Mouse (Mus musculus): ENCODE results near the gene Itgb3bp. TPM values are rescaled to one million over a fixed set of nuclear protein-coding genes. Genes with fewer than 3 reads are reported as not detected.

Itgb3bp gene
- total RNA-seq, 1 experiment: 6.5 TPM

DNA sequence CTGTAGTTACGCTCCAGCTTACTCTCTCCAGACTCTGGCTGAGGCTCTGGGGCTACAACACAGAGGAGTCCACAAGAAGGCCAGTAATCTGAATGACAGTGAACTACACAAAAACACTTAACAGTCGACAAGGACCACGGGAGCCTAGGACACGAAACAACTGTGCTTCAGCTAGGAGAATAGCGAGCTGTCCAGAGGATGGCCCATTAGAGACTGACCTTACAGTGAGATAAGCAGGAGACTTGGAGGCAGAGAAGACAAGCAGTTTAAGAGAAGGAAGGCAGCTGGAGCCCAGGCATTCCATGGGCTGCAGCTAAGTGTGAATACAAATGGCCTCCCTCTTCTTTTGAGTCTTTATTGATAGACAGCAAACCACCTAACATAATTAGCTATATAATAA is 159.1 kb downstream of the Itgb3bp start:
- no peak overlapping the region for H3K27ac ChIP-seq (ENCODE audit: insufficient read depth, low read depth, low read length, poor library complexity, severe bottlenecking)
- H3K9ac ChIP-seq (ENCODE audit: insufficient read depth, low read depth, low read length, poor library complexity, severe bottlenecking): no peak overlapping the region
- H3K9me3 ChIP-seq (ENCODE audit: control insufficient read depth, insufficient read depth, low read depth, low read length): no peaks in the 10 kb centered on the region
- in situ Hi-C loops (cut with MboI; ENCODE audit: low sequenced_read_pairs in 2 of 2, unreplicated experiment in 2 of 2): no loop called here
- H3K4me1 ChIP-seq (ENCODE audit: control insufficient read depth in 2 of 2, insufficient read depth in 2 of 2, low read length in 2 of 2, poor library complexity in 1 of 2): no peaks in the 10 kb centered on the region
- no peak overlapping the region for H3K4me3 ChIP-seq (ENCODE audit: insufficient read depth in 1 of 2, low read depth in 1 of 2, low read length in 2 of 2, poor library complexity in 1 of 2, severe bottlenecking in 1 of 2)
- no peaks in the 10 kb centered on the region for H3K36me3 ChIP-seq (ENCODE audit: control insufficient read depth, insufficient read depth, low read length, poor library complexity, severe bottlenecking)
- no peak for DNase-seq (ENCODE audit: low read depth, low spot score)
- TF ChIP-seq HCFC1 (IDR thresholded peaks at IDR 0.05; ENCODE audit: borderline replicate concordance, insufficient read depth, low read length) (no peak), ZNF384 (IDR thresholded peaks at IDR 0.05; ENCODE audit: low read depth, low read length) (no peak), CHD2 (IDR thresholded peaks at IDR 0.05; ENCODE audit: low read depth, low read length) (no peak), ZC3H11A (IDR thresholded peaks at IDR 0.05; ENCODE audit: borderline replicate concordance, low read depth, low read length) (no peak), MAFK (IDR thresholded peaks at IDR 0.05; ENCODE audit: insufficient read depth, low read depth, low read length) (no peak)

DNA sequence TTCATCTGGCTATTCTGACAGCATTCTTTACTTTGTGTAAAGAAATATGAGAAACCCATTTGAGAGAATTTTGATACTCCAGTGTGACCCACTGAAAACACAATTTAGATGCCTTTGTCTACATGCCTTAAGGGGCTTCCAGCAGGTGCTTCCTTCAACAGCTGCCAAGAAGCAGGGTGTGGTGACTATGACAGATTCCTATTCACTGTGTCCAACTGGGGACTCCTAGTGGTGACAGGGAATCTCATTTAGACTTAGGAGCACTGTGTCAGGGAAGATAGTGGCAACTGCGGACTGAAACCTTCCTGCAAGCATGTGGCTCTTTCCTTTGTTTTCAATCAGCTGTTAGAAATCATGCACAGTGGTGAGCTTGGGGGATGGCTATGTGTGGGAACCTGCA is 162.9 kb downstream of the Itgb3bp start:
- TF ChIP-seq ZC3H11A (IDR thresholded peaks at IDR 0.05; ENCODE audit: borderline replicate concordance, low read depth, low read length) (no peak), HCFC1 (IDR thresholded peaks at IDR 0.05; ENCODE audit: borderline replicate concordance, insufficient read depth, low read length) (no peak), CHD2 (IDR thresholded peaks at IDR 0.05; ENCODE audit: low read depth, low read length) (no peak), ZNF384 (IDR thresholded peaks at IDR 0.05; ENCODE audit: low read depth, low read length) (no peak), MAFK (IDR thresholded peaks at IDR 0.05; ENCODE audit: insufficient read depth, low read depth, low read length) (no peak)
- H3K27ac ChIP-seq (ENCODE audit: insufficient read depth, low read depth, low read length, poor library complexity, severe bottlenecking): no peak overlapping the region
- peak; percentile 22 for DNase-seq (ENCODE audit: low read depth, low spot score)
- H3K9me3 ChIP-seq (ENCODE audit: control insufficient read depth, insufficient read depth, low read depth, low read length): no peaks in the 10 kb centered on the region
- H3K4me1 ChIP-seq (ENCODE audit: control insufficient read depth in 2 of 2, insufficient read depth in 2 of 2, low read length in 2 of 2, poor library complexity in 1 of 2): no peaks in the 10 kb centered on the region
- in situ Hi-C loops (cut with MboI; ENCODE audit: low sequenced_read_pairs in 2 of 2, unreplicated experiment in 2 of 2): no loop called here
- H3K36me3 ChIP-seq (ENCODE audit: control insufficient read depth, insufficient read depth, low read length, poor library complexity, severe bottlenecking): no peaks in the 10 kb centered on the region
- H3K4me3 ChIP-seq (ENCODE audit: insufficient read depth in 1 of 2, low read depth in 1 of 2, low read length in 2 of 2, poor library complexity in 1 of 2, severe bottlenecking in 1 of 2): no peak overlapping the region
- H3K9ac ChIP-seq (ENCODE audit: insufficient read depth, low read depth, low read length, poor library complexity, severe bottlenecking): no peak overlapping the region

DNA sequence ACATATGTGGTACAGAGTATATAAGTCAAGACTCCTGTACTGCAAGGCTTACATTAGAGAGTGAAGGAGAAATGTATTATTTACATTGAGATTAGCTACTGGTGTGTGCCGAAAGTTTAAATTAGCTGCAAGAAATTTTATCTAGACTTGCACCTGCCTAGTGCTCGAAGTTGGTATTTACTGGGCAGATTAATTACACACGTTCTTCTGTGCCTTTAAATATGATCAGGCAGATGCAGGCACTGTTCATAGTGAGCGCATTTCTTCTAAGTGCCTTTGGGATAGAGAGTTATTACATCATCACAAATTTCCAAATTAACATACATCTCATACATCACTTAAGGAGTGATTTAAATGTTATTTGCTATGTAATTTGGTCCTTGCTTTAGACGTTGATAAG is 163.3 kb downstream of the Itgb3bp start:
- TF ChIP-seq CHD2 (IDR thresholded peaks at IDR 0.05; ENCODE audit: low read depth, low read length) (no peak), ZC3H11A (IDR thresholded peaks at IDR 0.05; ENCODE audit: borderline replicate concordance, low read depth, low read length) (no peak), MAFK (IDR thresholded peaks at IDR 0.05; ENCODE audit: insufficient read depth, low read depth, low read length) (no peak), HCFC1 (IDR thresholded peaks at IDR 0.05; ENCODE audit: borderline replicate concordance, insufficient read depth, low read length) (no peak), ZNF384 (IDR thresholded peaks at IDR 0.05; ENCODE audit: low read depth, low read length) (no peak)
- no peak for DNase-seq (ENCODE audit: low read depth, low spot score)
- Histone ChIP-seq H3K4me1 (ENCODE audit: control insufficient read depth in 2 of 2, insufficient read depth in 2 of 2, low read length in 2 of 2, poor library complexity in 1 of 2) (no peaks in the 10 kb centered on the region), H3K9ac (ENCODE audit: insufficient read depth, low read depth, low read length, poor library complexity, severe bottlenecking) (no peak overlapping the region), H3K27ac (ENCODE audit: insufficient read depth, low read depth, low read length, poor library complexity, severe bottlenecking) (no peak overlapping the region), H3K4me3 (ENCODE audit: insufficient read depth in 1 of 2, low read depth in 1 of 2, low read length in 2 of 2, poor library complexity in 1 of 2, severe bottlenecking in 1 of 2) (no peak overlapping the region), H3K36me3 (ENCODE audit: control insufficient read depth, insufficient read depth, low read length, poor library complexity, severe bottlenecking) (no peaks in the 10 kb centered on the region), H3K9me3 (ENCODE audit: control insufficient read depth, insufficient read depth, low read depth, low read length) (no peaks in the 10 kb centered on the region)
- in situ Hi-C loops (cut with MboI; ENCODE audit: low sequenced_read_pairs in 2 of 2, unreplicated experiment in 2 of 2): no loop called here

GRCm38 (mm10) chr4:99752426-99752825 is 177.2 kb downstream of the Itgb3bp start:
- Histone ChIP-seq H3K4me1 (ENCODE audit: control insufficient read depth in 2 of 2, insufficient read depth in 2 of 2, low read length in 2 of 2, poor library complexity in 1 of 2) (no peaks in the 10 kb centered on the region), H3K27ac (ENCODE audit: insufficient read depth, low read depth, low read length, poor library complexity, severe bottlenecking) (no peak overlapping the region), H3K4me3 (ENCODE audit: insufficient read depth in 1 of 2, low read depth in 1 of 2, low read length in 2 of 2, poor library complexity in 1 of 2, severe bottlenecking in 1 of 2) (no peak overlapping the region), H3K36me3 (ENCODE audit: control insufficient read depth, insufficient read depth, low read length, poor library complexity, severe bottlenecking) (peaks cover 2% of the 10 kb centered on the region), H3K9me3 (ENCODE audit: control insufficient read depth, insufficient read depth, low read depth, low read length) (no peaks in the 10 kb centered on the region), H3K9ac (ENCODE audit: insufficient read depth, low read depth, low read length, poor library complexity, severe bottlenecking) (no peak overlapping the region)
- DNase-seq (ENCODE audit: low read depth, low spot score): no peak
- in situ Hi-C loops (cut with MboI; ENCODE audit: low sequenced_read_pairs in 2 of 2, unreplicated experiment in 2 of 2): no loop called here
- TF ChIP-seq MAFK (IDR thresholded peaks at IDR 0.05; ENCODE audit: insufficient read depth, low read depth, low read length) (no peak), HCFC1 (IDR thresholded peaks at IDR 0.05; ENCODE audit: borderline replicate concordance, insufficient read depth, low read length) (no peak), ZNF384 (IDR thresholded peaks at IDR 0.05; ENCODE audit: low read depth, low read length) (no peak), ZC3H11A (IDR thresholded peaks at IDR 0.05; ENCODE audit: borderline replicate concordance, low read depth, low read length) (no peak)

- Histone ChIP-seq H3K9ac (ENCODE audit: insufficient read depth, low read depth, low read length, poor library complexity, severe bottlenecking) (no peak overlapping the region), H3K4me3 (ENCODE audit: insufficient read depth in 1 of 2, low read depth in 1 of 2, low read length in 2 of 2, poor library complexity in 1 of 2, severe bottlenecking in 1 of 2) (no peak overlapping the region), H3K4me1 (ENCODE audit: control insufficient read depth in 2 of 2, insufficient read depth in 2 of 2, low read length in 2 of 2, poor library complexity in 1 of 2) (no peaks in the 10 kb centered on the region), H3K36me3 (ENCODE audit: control insufficient read depth, insufficient read depth, low read length, poor library complexity, severe bottlenecking) (peaks cover 6% of the 10 kb centered on the region; the same call in 1 of the 2 replicates), H3K27ac (ENCODE audit: insufficient read depth, low read depth, low read length, poor library complexity, severe bottlenecking) (no peak overlapping the region), H3K9me3 (ENCODE audit: control insufficient read depth, insufficient read depth, low read depth, low read length) (no peaks in the 10 kb centered on the region)
- in situ Hi-C loops (cut with MboI; ENCODE audit: low sequenced_read_pairs in 2 of 2, unreplicated experiment in 2 of 2): no loop called here
- no peak for DNase-seq (ENCODE audit: low read depth, low spot score)
- TF ChIP-seq ZNF384 (IDR thresholded peaks at IDR 0.05; ENCODE audit: low read depth, low read length) (no peak), MAFK (IDR thresholded peaks at IDR 0.05; ENCODE audit: insufficient read depth, low read depth, low read length) (no peak), HCFC1 (IDR thresholded peaks at IDR 0.05; ENCODE audit: borderline replicate concordance, insufficient read depth, low read length) (no peak), ZC3H11A (IDR thresholded peaks at IDR 0.05; ENCODE audit: borderline replicate concordance, low read depth, low read length) (no peak), CHD2 (IDR thresholded peaks at IDR 0.05; ENCODE audit: low read depth, low read length) (no peak)
These were observed 189.8 kb downstream of the Itgb3bp start for GRCm38 (mm10) chr4:99739836-99740235.
